Mouse (Mus musculus): ENCODE measurements around the gene Slc29a1. TPM values are rescaled to one million over a fixed set of nuclear protein-coding genes. Genes with fewer than 3 reads are reported as not detected.

Gene Slc29a1
- total RNA-seq, 2 experiments from 2014 or later = 171 to 176 TPM

GRCm38 (mm10) chr17:45557998-45558862 is 41.2 kb downstream of the Slc29a1 start:
- ATAC-seq (replicated peaks; ENCODE audit: low FRiP score, low TSS enrichment, poor library complexity, severe bottlenecking) = no peak

DNA sequence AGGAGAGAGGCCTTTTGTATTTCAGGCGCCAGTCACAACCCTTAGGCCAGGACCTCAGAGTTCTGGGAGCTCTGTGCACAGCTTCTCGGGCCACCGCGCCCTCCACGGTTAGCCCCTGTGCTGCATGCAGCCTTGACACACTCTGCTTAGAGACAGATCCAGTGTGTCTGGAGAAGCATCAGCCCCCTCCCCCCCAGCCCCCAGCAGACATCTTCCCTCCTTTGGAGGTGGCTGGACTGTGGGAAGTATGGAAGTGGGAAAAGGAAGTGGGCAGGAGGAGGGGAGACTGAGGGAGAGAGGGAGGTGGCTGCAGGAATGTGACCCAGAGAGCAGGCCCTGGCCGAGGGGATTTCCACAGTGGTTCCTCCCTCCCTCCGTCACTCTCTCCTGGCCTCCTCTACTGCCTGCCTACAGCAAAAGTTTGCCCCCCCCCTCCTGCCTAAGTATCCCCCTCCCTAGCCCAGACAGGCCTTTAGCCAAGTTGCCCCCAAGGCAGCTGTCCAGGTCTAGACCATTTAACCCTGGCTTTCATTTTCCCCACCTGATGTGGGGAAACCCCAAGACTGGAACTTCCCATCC is 42.1 kb downstream of the Slc29a1 start:
- ATAC-seq (replicated peaks; ENCODE audit: low FRiP score, low TSS enrichment, poor library complexity, severe bottlenecking) = no peak

DNA sequence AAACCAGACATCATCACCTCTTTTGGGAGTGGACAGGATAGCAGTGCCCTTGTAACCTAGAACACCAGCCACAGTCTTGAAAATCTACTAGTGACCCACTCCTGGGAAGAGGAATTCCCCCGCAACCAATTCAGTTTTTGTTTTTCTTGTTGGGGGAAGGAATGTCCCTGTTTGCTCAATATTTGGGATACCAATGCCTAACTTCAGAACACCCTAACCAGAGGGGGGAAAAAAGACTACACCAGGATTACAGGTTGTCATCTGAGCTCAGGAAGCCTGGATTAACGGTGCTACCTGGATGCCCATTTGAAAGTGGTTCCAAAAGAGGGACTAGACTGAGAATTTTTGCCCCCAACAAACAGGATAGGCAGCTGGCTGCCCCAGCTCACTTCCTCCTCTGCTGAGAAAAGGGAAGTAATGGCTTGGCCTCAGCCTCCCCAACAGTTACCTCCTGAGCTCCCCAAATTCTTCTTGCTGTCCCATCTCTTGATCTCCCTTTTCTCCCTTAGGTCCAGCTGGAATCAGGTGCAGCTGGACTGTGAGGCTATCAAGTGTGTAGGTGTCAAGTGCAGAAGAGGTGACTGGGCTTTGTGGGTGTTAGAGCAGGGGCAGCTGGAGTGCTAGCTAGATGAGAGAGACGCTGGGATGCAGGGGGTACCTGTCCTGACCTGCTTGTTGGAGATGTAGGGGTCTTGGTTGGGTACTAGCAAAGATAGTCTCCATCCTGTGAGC is 42.7 kb downstream of the Slc29a1 start:
- no peak for ATAC-seq (replicated peaks; ENCODE audit: low FRiP score, low TSS enrichment, poor library complexity, severe bottlenecking)

DNA sequence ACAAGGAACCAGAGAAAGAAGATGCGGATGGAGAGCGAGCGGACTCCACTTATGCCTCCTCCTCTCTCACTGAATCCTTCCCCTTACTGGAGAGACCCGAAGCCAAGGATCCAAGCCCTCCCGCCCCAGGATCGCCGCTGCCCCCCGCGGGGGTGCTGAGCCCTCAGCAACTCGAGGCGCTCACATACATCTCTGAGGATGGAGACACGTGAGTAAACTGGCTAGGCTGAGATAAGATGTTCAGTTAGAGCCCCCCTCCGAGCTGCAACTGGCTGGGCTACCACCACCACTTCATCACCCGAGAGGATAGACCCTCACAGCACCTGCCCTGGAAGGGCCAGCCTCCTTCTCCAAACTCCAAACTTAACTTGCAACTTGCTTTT is 43.3 kb downstream of the Slc29a1 start:
- ATAC-seq (replicated peaks; ENCODE audit: low FRiP score, low TSS enrichment, poor library complexity, severe bottlenecking) = no peak

- ATAC-seq (replicated peaks; ENCODE audit: low FRiP score, low TSS enrichment, poor library complexity, severe bottlenecking) = peak; percentile 79
Measured at GRCm38 (mm10) chr17:45555452-45556106, 43.8 kb downstream of the Slc29a1 start, which contains the start of gene Nfkbie. Gene Nfkbie (plus strand): TSS chr17:45555703.

DNA sequence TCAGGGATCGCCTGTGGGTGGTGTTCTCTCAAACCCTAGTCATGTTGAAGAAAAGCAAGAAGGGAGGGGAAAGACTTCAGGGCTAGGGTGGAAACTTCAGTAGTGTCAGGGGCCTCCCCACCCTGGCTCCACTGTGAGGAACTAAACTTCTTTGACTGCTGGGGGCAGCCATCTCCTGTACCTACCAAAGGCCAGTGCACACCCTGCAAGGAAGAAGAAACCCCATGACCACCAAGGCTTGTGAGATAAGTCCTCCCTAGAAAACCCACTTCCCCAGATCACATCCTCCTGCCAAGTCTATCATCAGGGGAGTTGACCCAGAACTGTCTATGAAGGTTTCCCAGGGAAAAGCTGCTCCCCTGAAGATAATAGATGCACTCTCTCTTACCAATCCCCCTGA is 45.0 kb downstream of the Slc29a1 start:
- no peak for ATAC-seq (replicated peaks; ENCODE audit: low FRiP score, low TSS enrichment, poor library complexity, severe bottlenecking)

DNA sequence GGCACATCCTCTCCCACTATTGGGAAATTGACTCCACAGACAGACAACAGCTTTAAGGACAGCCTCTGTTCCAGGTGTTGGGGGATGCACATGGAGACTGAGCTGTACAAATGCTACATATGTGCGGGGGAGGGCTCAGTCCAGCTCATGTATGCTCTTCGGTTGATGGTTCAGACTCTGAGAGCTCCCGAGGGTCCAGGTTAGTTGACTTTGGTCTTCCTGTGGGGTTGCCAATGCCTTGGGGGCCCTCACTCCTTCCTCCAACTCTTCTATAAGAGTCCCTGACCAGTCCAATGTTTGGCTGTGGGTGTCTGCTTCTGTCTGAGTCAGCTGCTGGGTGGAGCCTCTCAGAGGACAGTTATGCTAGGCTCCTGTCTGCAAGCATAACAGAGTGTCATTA is 46.3 kb downstream of the Slc29a1 start:
- ATAC-seq (replicated peaks; ENCODE audit: low FRiP score, low TSS enrichment, poor library complexity, severe bottlenecking) = no peak

DNA sequence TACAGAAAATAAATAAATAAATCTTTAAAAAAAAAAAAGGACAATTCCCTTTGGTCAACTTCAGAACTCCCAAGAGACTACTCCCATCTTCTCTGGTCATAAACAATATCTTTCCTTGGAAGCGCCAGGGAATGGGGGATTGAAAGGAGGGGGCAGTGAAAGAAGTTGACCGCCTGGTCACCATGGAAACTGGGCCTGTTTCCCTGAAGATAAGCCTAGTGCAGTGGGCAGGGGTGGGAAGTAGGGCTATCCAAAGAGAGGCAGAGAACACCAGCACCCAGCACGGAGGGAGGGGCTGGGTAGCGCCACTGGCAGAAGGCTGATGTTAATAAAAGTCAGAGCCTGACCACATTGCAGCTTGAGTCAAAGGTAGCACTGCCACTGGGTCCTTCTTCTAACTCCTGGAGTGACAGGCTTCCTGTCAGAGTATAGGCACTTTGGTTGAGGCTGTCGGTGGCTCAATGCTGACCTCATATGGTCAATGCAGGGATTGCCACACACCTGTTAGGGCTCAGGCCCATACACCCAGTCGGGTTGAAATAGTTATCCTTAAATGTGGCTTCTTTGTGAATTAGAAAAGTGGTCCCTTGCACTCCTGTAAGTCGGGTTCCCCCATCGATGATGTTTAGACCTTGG is 47.5 kb downstream of the Slc29a1 start:
- ATAC-seq (replicated peaks; ENCODE audit: low FRiP score, low TSS enrichment, poor library complexity, severe bottlenecking) = peak; percentile 70

- ATAC-seq (replicated peaks; ENCODE audit: low FRiP score, low TSS enrichment, poor library complexity, severe bottlenecking) = no peak
Measured at GRCm38 (mm10) chr17:45551249-45551796, 48.1 kb downstream of the Slc29a1 start.

DNA sequence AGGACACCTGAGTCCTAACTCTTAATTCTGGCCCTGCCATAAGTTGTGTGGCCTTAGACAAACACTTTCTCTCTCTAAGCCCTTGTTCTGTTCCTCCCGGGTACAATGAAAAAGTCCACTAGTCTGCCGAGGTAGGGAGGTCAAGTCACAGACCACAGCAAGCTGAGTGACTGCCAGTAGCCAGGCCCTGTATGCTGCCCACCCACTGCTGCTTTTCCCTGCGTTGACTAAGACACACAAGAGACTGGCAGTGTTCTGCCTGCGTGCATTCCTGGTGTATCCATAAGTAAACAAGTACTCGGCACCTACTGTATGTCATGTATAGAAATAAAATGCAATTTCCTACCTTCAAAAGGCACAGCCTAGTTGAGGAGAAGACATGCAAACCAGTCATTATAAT is 49.2 kb downstream of the Slc29a1 start:
- no peak for ATAC-seq (replicated peaks; ENCODE audit: low FRiP score, low TSS enrichment, poor library complexity, severe bottlenecking)

- no peak for ATAC-seq (replicated peaks; ENCODE audit: low FRiP score, low TSS enrichment, poor library complexity, severe bottlenecking)
Measured at GRCm38 (mm10) chr17:45549617-45550181, 49.7 kb downstream of the Slc29a1 start, which contains the start of gene Tmem151b. Gene Tmem151b (minus strand): TSS chr17:45549677.

DNA sequence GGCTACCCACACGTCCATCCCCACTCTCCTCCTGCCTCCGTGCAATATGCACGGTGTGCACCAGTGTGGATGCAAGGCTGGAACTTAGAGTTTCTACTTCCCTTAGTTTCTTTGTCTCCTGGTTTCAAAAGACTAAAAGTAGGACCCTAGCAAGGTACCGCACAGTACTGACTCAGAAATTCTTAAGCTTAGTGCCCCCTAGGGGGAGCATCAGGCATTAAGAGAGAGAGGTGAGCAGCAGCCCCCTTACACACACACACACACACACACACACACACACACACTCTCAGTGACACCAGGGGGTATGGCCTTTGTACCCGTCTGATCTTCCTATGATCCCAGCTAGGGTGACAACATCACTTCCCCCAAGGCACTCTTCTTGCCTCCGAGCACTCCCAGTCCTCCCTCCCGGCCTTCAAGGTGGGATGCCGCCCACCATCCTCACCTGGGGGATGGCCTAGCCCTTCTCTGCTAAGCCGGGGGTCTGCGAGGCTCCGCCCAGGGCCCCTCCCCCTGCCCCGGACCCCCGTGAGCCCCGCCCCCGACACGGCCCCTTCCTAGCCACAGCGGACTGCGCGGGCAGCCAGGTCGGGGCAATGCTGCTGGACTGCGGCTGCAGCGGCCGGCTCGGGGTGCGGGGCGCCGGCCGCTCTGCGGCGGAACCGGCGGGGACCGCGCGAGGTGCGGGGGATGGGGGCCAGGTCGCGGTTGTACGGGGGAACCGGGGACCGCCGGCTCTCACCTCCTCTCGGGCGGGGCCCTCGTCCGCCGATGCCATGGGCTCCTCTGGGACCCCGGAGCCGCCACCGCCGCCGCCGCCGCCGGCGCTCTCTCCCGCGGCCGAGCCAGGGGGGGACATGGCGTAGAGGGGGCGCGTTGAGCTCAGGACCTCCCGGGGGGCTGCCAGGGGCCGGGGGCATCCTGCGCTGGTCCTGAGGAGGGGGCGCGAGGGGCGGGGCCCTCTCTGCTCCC is 50.6 kb downstream of the Slc29a1 start:
- no peak for ATAC-seq (replicated peaks; ENCODE audit: low FRiP score, low TSS enrichment, poor library complexity, severe bottlenecking)

- no peak for ATAC-seq (replicated peaks; ENCODE audit: low FRiP score, low TSS enrichment, poor library complexity, severe bottlenecking)
Measured at GRCm38 (mm10) chr17:45547461-45548190, 51.8 kb downstream of the Slc29a1 start.

GRCm38 (mm10) chr17:45546941-45547340 is 52.5 kb downstream of the Slc29a1 start:
- ATAC-seq (replicated peaks; ENCODE audit: low FRiP score, low TSS enrichment, poor library complexity, severe bottlenecking) = no peak

GRCm38 (mm10) chr17:45545278-45545961 is 54.0 kb downstream of the Slc29a1 start:
- no peak for ATAC-seq (replicated peaks; ENCODE audit: low FRiP score, low TSS enrichment, poor library complexity, severe bottlenecking)

DNA sequence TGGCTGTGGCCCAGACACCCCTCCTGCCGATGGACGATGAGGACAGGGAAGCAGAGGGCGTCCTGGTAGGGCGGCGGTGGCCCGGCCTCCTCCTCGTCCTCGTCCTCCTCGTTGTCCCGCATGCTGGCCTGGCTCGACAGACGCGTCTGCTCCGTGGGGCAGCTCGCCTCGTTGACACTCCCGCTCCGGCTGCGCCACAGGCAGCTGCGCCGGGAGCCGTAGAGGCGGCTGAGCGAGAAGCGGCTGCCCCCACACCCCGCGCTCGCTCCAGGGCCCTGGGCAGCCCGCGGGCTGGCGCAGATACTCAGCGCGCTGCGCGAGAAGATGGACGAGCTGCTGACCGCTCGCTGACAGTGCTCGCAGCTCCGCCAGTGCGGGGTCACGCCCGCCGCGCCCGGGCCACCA is 54.5 kb downstream of the Slc29a1 start:
- ATAC-seq (replicated peaks; ENCODE audit: low FRiP score, low TSS enrichment, poor library complexity, severe bottlenecking) = no peak

Data from megakaryocyte-erythroid progenitor cell, adult 5-6 weeks (primary cell).